Mouse (Mus musculus) C2C12 (cell line): ENCODE data around the gene Ank.

Experiments
- CEBPB ChIP-seq: IDR thresholded peaks from one replicate; pipeline ENCODE4 v1.6.1; 2011; ENCODE audit warnings: low read depth, mild to moderate bottlenecking, control low read depth, moderate library complexity
- CTCF ChIP-seq: IDR thresholded peaks from one replicate; pipeline ENCODE4 v1.5.1; 2011; ENCODE audit not compliant: control insufficient read depth, insufficient read depth, insufficient read length
- FOSL1 ChIP-seq: IDR thresholded peaks from one replicate; pipeline ENCODE4 v1.8.0; 2011; ENCODE audit warnings: mild to moderate bottlenecking, low read length; ENCODE audit not compliant: poor library complexity, insufficient read depth, severe bottlenecking
- MYOD1 ChIP-seq: IDR thresholded peaks from one replicate; pipeline ENCODE4 v1.6.1; 2011; ENCODE audit warnings: low read depth; ENCODE audit not compliant: control insufficient read depth, insufficient read length
- MYOG ChIP-seq: IDR thresholded peaks from one replicate; pipeline ENCODE4 v1.6.1; 2011; ENCODE audit not compliant: control insufficient read depth, insufficient read length; ENCODE audit errors: extremely low read depth
- USF1 ChIP-seq: IDR thresholded peaks from one replicate; pipeline ENCODE4 v1.6.1; 2011; ENCODE audit warnings: low read depth, mild to moderate bottlenecking, control low read depth, moderate library complexity

DNA sequence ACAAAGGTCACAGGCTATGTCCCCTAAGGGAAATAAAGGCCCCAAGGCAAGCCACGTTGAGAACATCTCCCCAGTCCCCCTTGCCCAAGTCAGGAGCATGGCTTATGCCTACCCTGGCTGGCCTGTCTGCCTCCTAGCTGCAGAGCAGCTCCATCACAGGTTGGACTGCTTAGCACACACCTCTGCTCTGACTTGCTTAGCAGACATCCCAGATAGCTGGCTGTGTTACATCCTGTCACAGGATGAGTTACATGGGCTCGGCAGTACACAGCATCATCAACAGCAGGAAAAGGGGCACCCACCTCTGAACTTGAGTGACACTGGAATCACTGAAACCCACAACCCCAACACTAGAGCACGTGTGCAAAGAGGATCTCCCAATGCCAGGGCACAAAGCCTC, 138.8 kb downstream of the Ank start:
- TF ChIP-seq CTCF (no peak), USF1 (no peak), MYOG (no peak), CEBPB (no peak), FOSL1 (no peak), MYOD1 (no peak)
